Mouse (Mus musculus) thymus, adult 2 months (tissue): ENCODE data around the gene Fbf1. TPM values are rescaled to one million over a fixed set of nuclear protein-coding genes. Genes with fewer than 3 reads are reported as not detected.
A peak's percentile ranks its signal among the peaks of the same experiment; 100 is the strongest.

Experiments
- DNase-seq: peaks from one replicate; pipeline ENCODE4 v3.0.0; 2021
- H3K27ac ChIP-seq: fragments of 200-500 bp; 2 replicates; pipeline ENCODE4 v1.5.1; 2012; ENCODE audit warnings: low read length, control low read depth; ENCODE audit not compliant: control insufficient read depth, insufficient read depth
- H3K27me3 ChIP-seq: fragments of 200-500 bp; 2 replicates; pipeline ENCODE4 v1.6.1; 2012; ENCODE audit warnings: mild to moderate bottlenecking, low read length, moderate library complexity, mixed read lengths; ENCODE audit not compliant: control insufficient read depth, insufficient read depth
- H3K36me3 ChIP-seq: fragments of 200-500 bp; 2 replicates; pipeline ENCODE4 v1.6.1; 2012; ENCODE audit warnings: mild to moderate bottlenecking, low read length, moderate library complexity; ENCODE audit not compliant: control insufficient read depth, insufficient read depth
- H3K4me1 ChIP-seq: fragments of 200-500 bp; replicated peaks from 2 replicates; pipeline ENCODE4 v1.6.1; 2012; ENCODE audit warnings: low read length; ENCODE audit not compliant: control insufficient read depth, insufficient read depth
- H3K4me3 ChIP-seq: fragments of 200-500 bp; 2 replicates; pipeline ENCODE4 v1.5.1; 2012; ENCODE audit warnings: mild to moderate bottlenecking, low read length, control low read depth, moderate library complexity; ENCODE audit not compliant: control insufficient read depth, insufficient read depth
- CTCF ChIP-seq: fragments of 200-500 bp; IDR thresholded peaks from 2 replicates; pipeline ENCODE4 v1.5.1; 2012; ENCODE audit warnings: mild to moderate bottlenecking, control low read depth, low read length, moderate library complexity, borderline replicate concordance; ENCODE audit not compliant: control insufficient read depth, poor library complexity, insufficient read depth; ENCODE audit errors: extremely low read depth
- POLR2A ChIP-seq: fragments of 200-500 bp; IDR thresholded peaks from 2 replicates; pipeline ENCODE4 v1.6.1; 2012; ENCODE audit warnings: mild to moderate bottlenecking, low read length, control low read depth, moderate library complexity; ENCODE audit not compliant: control insufficient read depth, poor library complexity, insufficient read depth; ENCODE audit errors: extremely low read depth
- WGBS: fragments of 180-500 bp; shearing (Covaris S2); methylation state at CpG from one replicate; pipeline ENCODE4 v1.1.7; 2018; 5-methylcytosine and 5-hydroxymethylcytosine counted together
- polyA plus RNA-seq: library from polyadenylated mRNA; depleted of rRNA; stranded (reverse); fragments of >200 nt; gene quantifications from 2 replicates; pipeline ENCODE4 v1.2.3, GENCODE M21; 2012

Gene Fbf1
- polyA plus RNA-seq, 1 experiment, result 30.3 TPM

DNA sequence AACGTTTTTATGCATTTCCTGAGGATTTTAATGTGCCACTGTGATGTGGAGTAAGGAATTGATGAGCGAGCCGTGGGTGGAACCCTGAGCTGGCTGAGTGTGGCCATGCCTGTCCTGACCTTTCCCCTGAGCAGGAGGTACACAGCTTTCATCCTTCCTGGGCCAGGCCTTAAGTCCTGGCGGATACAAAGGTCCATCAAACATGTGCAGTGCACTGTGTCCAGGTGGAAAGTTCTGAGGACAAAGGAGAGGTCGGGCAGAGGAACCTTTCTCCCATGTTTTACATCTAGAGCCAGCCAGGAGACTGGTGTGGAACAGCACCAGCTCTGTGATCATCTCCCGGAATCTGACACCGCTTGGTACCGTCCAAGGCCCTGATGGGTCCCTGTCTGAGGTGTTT lies 41.3 kb upstream of the Fbf1 start:
- no peak for TF ChIP-seq CTCF
- no peak for TF ChIP-seq POLR2A
- Histone ChIP-seq H3K4me1 (no peaks in the 10 kb centered on the region), H3K27me3 (no peaks in the 10 kb centered on the region), H3K36me3 (peaks cover 24% of the 10 kb centered on the region), H3K27ac (no peak overlapping the region), H3K4me3 (no peak overlapping the region)
- no peak for DNase-seq
- 94% methylated on average over 8 of the region's 8 CpGs for WGBS

DNA sequence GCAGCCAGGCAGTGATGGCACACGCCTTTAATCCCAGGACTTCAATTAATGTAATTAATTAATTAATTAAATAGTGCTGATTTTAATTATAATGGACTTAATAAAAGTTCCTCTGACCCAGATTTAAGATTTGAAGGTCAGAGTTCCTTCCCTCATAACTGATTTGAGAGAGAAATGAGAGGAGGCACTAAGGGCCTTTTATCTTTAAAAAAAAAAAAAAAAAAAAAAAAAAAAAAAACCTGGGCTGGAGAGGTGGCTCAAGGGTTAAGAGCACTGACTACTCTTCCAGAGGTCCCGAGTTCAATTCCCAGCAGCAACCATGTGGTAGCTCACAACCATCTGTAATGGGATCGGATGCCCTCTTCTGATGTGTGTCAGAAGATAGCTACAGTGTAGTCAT lies 40.7 kb upstream of the Fbf1 start:
- TF ChIP-seq CTCF (no peak), POLR2A (no peak)
- no peaks in the 10 kb centered on the region for H3K27me3 ChIP-seq
- no peaks in the 10 kb centered on the region for H3K4me1 ChIP-seq
- 98% methylated on average over 3 of the region's 3 CpGs for WGBS
- no peak overlapping the region for H3K4me3 ChIP-seq
- peaks cover 24% of the 10 kb centered on the region for H3K36me3 ChIP-seq
- DNase-seq, result no peak
- H3K27ac ChIP-seq, result no peak overlapping the region

DNA sequence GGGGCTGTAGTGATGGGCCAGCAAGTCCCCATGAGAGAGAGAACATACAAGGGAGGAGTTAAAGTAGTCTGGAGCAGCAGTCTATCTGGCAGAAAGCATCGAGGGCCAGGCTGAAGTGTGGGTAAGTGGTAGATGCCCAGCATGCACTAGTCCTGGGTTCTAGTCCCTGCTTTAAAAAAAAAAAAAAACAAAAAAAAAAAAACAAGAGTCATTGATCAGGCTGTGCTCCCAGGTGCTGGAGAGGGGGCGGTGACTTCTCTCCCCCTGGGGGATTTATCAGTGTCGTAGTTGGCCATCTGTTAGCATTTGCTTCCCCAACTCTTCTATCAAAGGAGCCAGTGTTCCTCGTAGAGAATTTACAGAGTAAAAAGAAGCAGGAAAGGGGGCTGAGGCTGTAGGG lies 38.7 kb upstream of the Fbf1 start:
- TF ChIP-seq CTCF (no peak), POLR2A (no peak)
- no peaks in the 10 kb centered on the region for H3K4me1 ChIP-seq
- WGBS, result 99% methylated on average over 4 of the region's 4 CpGs
- no peak overlapping the region for H3K4me3 ChIP-seq
- DNase-seq, result no peak
- no peak overlapping the region for H3K27ac ChIP-seq
- peaks cover 24% of the 10 kb centered on the region for H3K36me3 ChIP-seq
- no peaks in the 10 kb centered on the region for H3K27me3 ChIP-seq

DNA sequence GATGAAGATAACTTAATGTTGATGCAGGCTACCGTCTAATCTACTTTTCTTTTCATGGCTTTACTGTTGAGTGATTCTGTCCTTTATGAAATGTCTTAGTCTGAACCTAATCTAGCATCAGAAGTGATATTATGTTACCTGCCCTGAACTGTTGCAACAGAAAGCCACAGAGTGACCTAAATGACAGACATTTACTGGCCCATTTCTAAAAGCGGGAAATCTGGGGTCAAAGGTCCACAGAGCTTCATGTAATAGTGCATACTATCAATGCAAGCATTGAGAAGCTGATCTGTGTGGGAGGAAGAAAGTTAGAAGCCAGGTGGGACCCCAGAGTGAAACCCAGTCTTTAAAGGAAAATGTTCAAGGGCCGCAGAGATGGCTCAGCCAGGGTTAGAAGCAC lies 35.2 kb upstream of the Fbf1 start:
- peaks cover 5% of the 10 kb centered on the region; the same call in 1 of the 2 replicates for H3K4me1 ChIP-seq
- TF ChIP-seq POLR2A, result no peak
- TF ChIP-seq CTCF, result no peak
- DNase-seq, result no peak
- 98% methylated on average over 3 of the region's 3 CpGs for WGBS
- no peaks in the 10 kb centered on the region for H3K27me3 ChIP-seq
- peaks cover 24% of the 10 kb centered on the region for H3K36me3 ChIP-seq
- H3K4me3 ChIP-seq, result no peak overlapping the region
- H3K27ac ChIP-seq, result no peak overlapping the region

DNA sequence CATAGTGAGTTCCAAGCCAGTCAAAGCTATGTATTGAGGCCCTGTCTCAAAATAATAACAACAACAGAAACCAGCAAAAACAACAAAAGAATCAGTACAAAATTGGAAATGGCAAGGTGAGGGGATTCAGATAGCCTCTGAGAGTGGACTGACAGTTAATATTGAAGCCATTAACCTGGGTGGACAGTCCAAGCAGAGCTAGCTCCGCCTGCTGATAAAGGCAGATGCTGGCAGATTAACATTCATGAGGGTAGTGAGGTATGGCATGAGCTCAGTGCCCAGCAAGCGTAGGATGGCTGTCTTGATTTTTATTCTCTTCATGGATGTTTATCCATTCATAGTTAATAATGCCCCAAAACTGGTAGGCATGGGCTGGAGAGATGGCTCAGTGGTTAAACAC lies 33.2 kb upstream of the Fbf1 start:
- WGBS, result 98% methylated on average over 2 of the region's 2 CpGs
- H3K4me1 ChIP-seq, result peaks cover 6% of the 10 kb centered on the region; the same call in 1 of the 2 replicates
- no peak for TF ChIP-seq POLR2A
- no peak overlapping the region for H3K4me3 ChIP-seq
- DNase-seq, result no peak
- H3K36me3 ChIP-seq, result peaks cover 10% of the 10 kb centered on the region
- H3K27me3 ChIP-seq, result no peaks in the 10 kb centered on the region
- no peak overlapping the region for H3K27ac ChIP-seq

DNA sequence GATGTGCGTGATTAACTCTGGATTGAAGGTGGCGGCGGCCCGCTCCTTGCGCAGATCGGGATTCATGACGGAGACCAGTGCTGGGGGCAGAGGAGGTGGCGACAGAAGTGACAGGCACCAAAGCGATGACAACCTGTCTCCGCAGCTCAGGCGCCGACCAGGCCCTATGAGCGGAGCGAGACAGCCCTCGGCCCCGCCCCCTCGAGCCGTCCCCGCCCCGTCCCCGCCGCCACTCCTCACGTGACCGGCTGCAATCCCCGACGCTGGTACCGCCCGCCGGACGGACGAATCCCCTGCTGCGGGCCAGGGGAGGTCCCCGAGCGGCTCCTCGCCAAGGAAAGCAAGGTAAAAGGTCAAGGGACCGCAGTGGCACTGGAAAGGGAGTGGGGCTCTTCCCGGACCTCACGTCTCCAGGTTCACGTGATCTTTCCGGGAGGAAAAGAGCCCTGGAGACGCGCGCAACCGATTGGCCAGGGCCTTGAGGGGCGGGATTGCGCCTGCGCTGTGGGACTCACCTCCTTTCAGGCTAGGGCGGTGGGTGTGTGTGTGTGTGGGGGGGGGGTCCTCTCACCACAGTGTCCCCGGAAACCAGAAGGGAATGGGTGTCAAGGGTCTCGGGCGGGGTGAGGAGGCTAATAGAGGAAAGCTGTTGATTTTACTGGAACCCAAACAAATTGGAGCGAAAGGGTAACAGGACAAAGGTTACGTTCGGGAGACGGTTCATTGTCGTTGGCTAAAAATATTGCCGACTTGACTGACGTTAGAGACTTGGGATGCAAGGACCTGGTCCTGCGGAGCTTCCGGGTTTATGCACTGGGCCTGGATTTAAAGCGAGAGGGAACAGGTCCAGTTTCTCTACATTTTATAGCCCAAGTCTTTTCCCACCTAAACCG lies 30.9 kb upstream of the Fbf1 start, which contains the start of the genes Ten1 and Acox1:
Gene Ten1, plus strand, starts transcription at position 217 of the 893 bp plus-strand sequence.
Gene Acox1, minus strand, starts transcription at position 407 of the 893 bp plus-strand sequence.
- under 1% methylated on average over 62 of the region's 62 CpGs for WGBS
- peak; percentile 96 for DNase-seq
- TF ChIP-seq CTCF, result peak; percentile 38; the same call in 1 of the 2 replicates
- peak; percentile 69 for TF ChIP-seq POLR2A
- peak within 1 kb of the TSS; percentile 81 for H3K4me3 ChIP-seq
- H3K4me1 ChIP-seq, result peaks cover 11% of the 10 kb centered on the region
- H3K36me3 ChIP-seq, result no peaks in the 10 kb centered on the region
- H3K27me3 ChIP-seq, result no peaks in the 10 kb centered on the region
- H3K27ac ChIP-seq, result peak within 1 kb of the TSS; percentile 14; the same call in 1 of the 2 replicates

DNA sequence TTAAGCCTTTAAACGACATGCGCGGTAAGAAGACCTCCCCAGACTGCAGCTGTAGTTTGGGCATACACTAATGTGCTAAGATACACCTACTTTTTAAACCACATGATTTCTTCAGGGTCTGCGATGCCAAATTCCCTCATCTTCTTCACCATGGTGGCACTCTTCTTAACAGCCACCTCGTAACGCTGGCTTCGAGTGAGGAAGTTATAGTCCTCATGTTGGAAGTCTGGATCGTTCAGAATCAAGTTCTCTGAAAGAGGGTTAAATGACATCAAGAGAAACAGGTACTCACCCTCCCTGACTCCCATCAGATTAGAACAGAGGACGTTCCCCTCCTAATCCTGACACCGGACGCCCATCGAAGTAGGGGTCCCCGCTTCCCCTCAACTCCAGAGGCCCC lies 30.2 kb upstream of the Fbf1 start:
- Histone ChIP-seq H3K27me3 (no peaks in the 10 kb centered on the region), H3K4me1 (peaks cover 11% of the 10 kb centered on the region), H3K27ac (0 out of 2 replicates have a peak overlapping the region, but pooled peaks have one; percentile 7), H3K36me3 (no peaks in the 10 kb centered on the region), H3K4me3 (peak overlapping the region; percentile 81)
- TF ChIP-seq POLR2A (no peak), CTCF (no peak)
- no peak for DNase-seq
- WGBS, result 14% methylated on average over 13 of the region's 13 CpGs
